Mouse (Mus musculus) heart, adult 2 months (tissue): ENCODE measurements around the gene Hbq1b.

Experiments
- CTCF ChIP-seq: fragments of 200-600 bp; IDR thresholded peaks from 2 replicates; pipeline ENCODE4 v1.8.1; 2022; ENCODE audit warnings: antibody characterized with exemption, mild to moderate bottlenecking, moderate library complexity
- EP300 ChIP-seq: fragments of 200-500 bp; IDR thresholded peaks from 2 replicates; pipeline ENCODE4 v1.6.1; 2011; ENCODE audit warnings: low read depth, low read length, control low read depth; ENCODE audit not compliant: insufficient read depth
- POLR2A ChIP-seq: fragments of 200-500 bp; IDR thresholded peaks from 2 replicates; pipeline ENCODE4 v1.6.1; 2011; ENCODE audit warnings: mild to moderate bottlenecking, low read depth, low read length, control low read depth; ENCODE audit not compliant: insufficient read depth

- TF ChIP-seq CTCF (no peak), POLR2A (no peak), EP300 (no peak)
Measured at GRCm38 (mm10) chr11:32266776-32267175, 20.0 kb upstream of the Hbq1b start.
